Mouse (Mus musculus): ENCODE measurements around the gene Ggt6. TPM values are rescaled to one million over a fixed set of nuclear protein-coding genes. Genes with fewer than 3 reads are reported as not detected.

Ggt6 gene
- polyA plus RNA-seq, 1 experiment from 2014 or later = not detected

GRCm38 (mm10) chr11:72461500-72461981 is 26.2 kb downstream of the Ggt6 start:
- peaks cover 7% of the 10 kb centered on the region; the same call in 1 of the 2 replicates for H3K36me3 ChIP-seq (ENCODE audit: control insufficient read depth, insufficient read depth, low read length)
- WGBS = 72% methylated on average over 5 of the region's 5 CpGs
- no peak for ATAC-seq

GRCm38 (mm10) chr11:72464821-72465220 is 29.5 kb downstream of the Ggt6 start:
- DNase-seq (ENCODE audit: low spot score) (no peak), ATAC-seq (no peak)
- Histone ChIP-seq H3K4me3 (ENCODE audit: low read depth, low read length) (no peak overlapping the region), H3K36me3 (ENCODE audit: control insufficient read depth, insufficient read depth, low read length) (no peaks in the 10 kb centered on the region), H3K27ac (ENCODE audit: low read depth, low read length) (no peak overlapping the region), H3K9ac (ENCODE audit: low read length) (no peak overlapping the region), H3K4me1 (ENCODE audit: control insufficient read depth, insufficient read depth, low read length) (peaks cover 6% of the 10 kb centered on the region; the same call in 1 of the 2 replicates), H3K9me3 (replicated peaks; ENCODE audit: control insufficient read depth, low read length) (no peaks in the 10 kb centered on the region), H3K27me3 (replicated peaks; ENCODE audit: control insufficient read depth, insufficient read depth, low read length) (no peaks in the 10 kb centered on the region), H3K4me2 (ENCODE audit: low read length) (no peak overlapping the region)
- WGBS = 43% methylated on average over 3 of the region's 3 CpGs

More at GRCm38 (mm10) chr11:72461500-72461981, 26.2 kb downstream of the Ggt6 start:
- Histone ChIP-seq H3K9ac (ENCODE audit: low read length) (no peak overlapping the region), H3K4me1 (ENCODE audit: control insufficient read depth, insufficient read depth, low read length) (no peaks in the 10 kb centered on the region), H3K4me3 (ENCODE audit: low read depth, low read length) (no peak overlapping the region), H3K27ac (ENCODE audit: low read depth, low read length) (no peak overlapping the region), H3K27me3 (replicated peaks; ENCODE audit: control insufficient read depth, insufficient read depth, low read length) (no peaks in the 10 kb centered on the region), H3K4me2 (ENCODE audit: low read length) (no peak overlapping the region), H3K9me3 (replicated peaks; ENCODE audit: control insufficient read depth, low read length) (no peaks in the 10 kb centered on the region)
- DNase-seq (ENCODE audit: low spot score) = no peak

- Histone ChIP-seq H3K4me2 (ENCODE audit: low read length) (no peak overlapping the region), H3K27ac (ENCODE audit: low read depth, low read length) (no peak overlapping the region), H3K9ac (ENCODE audit: low read length) (no peak overlapping the region), H3K27me3 (replicated peaks; ENCODE audit: control insufficient read depth, insufficient read depth, low read length) (no peaks in the 10 kb centered on the region), H3K4me3 (ENCODE audit: low read depth, low read length) (no peak overlapping the region), H3K36me3 (ENCODE audit: control insufficient read depth, insufficient read depth, low read length) (no peaks in the 10 kb centered on the region), H3K9me3 (replicated peaks; ENCODE audit: control insufficient read depth, low read length) (no peaks in the 10 kb centered on the region), H3K4me1 (ENCODE audit: control insufficient read depth, insufficient read depth, low read length) (peaks cover 6% of the 10 kb centered on the region; the same call in 1 of the 2 replicates)
- 84% methylated on average over 11 of the region's 11 CpGs for WGBS
- DNase-seq (ENCODE audit: low spot score) (no peak), ATAC-seq (no peak)
Observed at GRCm38 (mm10) chr11:72465978-72466693, 30.8 kb downstream of the Ggt6 start.

GRCm38 (mm10) chr11:72466694-72467507 is 31.6 kb downstream of the Ggt6 start:
- Histone ChIP-seq H3K27ac (ENCODE audit: low read depth, low read length) (no peak overlapping the region), H3K36me3 (ENCODE audit: control insufficient read depth, insufficient read depth, low read length) (no peaks in the 10 kb centered on the region), H3K9me3 (replicated peaks; ENCODE audit: control insufficient read depth, low read length) (no peaks in the 10 kb centered on the region), H3K4me1 (ENCODE audit: control insufficient read depth, insufficient read depth, low read length) (peaks cover 6% of the 10 kb centered on the region; the same call in 1 of the 2 replicates), H3K4me3 (ENCODE audit: low read depth, low read length) (no peak overlapping the region), H3K27me3 (replicated peaks; ENCODE audit: control insufficient read depth, insufficient read depth, low read length) (no peaks in the 10 kb centered on the region), H3K4me2 (ENCODE audit: low read length) (no peak overlapping the region), H3K9ac (ENCODE audit: low read length) (no peak overlapping the region)
- ATAC-seq (no peak), DNase-seq (ENCODE audit: low spot score) (no peak)
- 71% methylated on average over 11 of the region's 11 CpGs for WGBS

GRCm38 (mm10) chr11:72468525-72468924 is 33.2 kb downstream of the Ggt6 start:
- peaks cover 6% of the 10 kb centered on the region; the same call in 1 of the 2 replicates for H3K4me1 ChIP-seq (ENCODE audit: control insufficient read depth, insufficient read depth, low read length)
- H3K4me2 ChIP-seq (ENCODE audit: low read length) = no peak overlapping the region
- H3K27ac ChIP-seq (ENCODE audit: low read depth, low read length) = no peak overlapping the region
- no peaks in the 10 kb centered on the region for H3K9me3 ChIP-seq (replicated peaks; ENCODE audit: control insufficient read depth, low read length)
- H3K27me3 ChIP-seq (replicated peaks; ENCODE audit: control insufficient read depth, insufficient read depth, low read length) = no peaks in the 10 kb centered on the region
- 72% methylated on average over 5 of the region's 5 CpGs for WGBS
- H3K9ac ChIP-seq (ENCODE audit: low read length) = no peak overlapping the region
- no peak overlapping the region for H3K4me3 ChIP-seq (ENCODE audit: low read depth, low read length)
- ATAC-seq = no peak
- no peak for DNase-seq (ENCODE audit: low spot score)
- H3K36me3 ChIP-seq (ENCODE audit: control insufficient read depth, insufficient read depth, low read length) = no peaks in the 10 kb centered on the region

GRCm38 (mm10) chr11:72469217-72469616 is 33.9 kb downstream of the Ggt6 start:
- Histone ChIP-seq H3K9me3 (replicated peaks; ENCODE audit: control insufficient read depth, low read length) (no peaks in the 10 kb centered on the region), H3K4me1 (ENCODE audit: control insufficient read depth, insufficient read depth, low read length) (peaks cover 6% of the 10 kb centered on the region; the same call in 1 of the 2 replicates), H3K27ac (ENCODE audit: low read depth, low read length) (no peak overlapping the region), H3K4me2 (ENCODE audit: low read length) (no peak overlapping the region), H3K27me3 (replicated peaks; ENCODE audit: control insufficient read depth, insufficient read depth, low read length) (no peaks in the 10 kb centered on the region), H3K9ac (ENCODE audit: low read length) (no peak overlapping the region), H3K36me3 (ENCODE audit: control insufficient read depth, insufficient read depth, low read length) (no peaks in the 10 kb centered on the region), H3K4me3 (ENCODE audit: low read depth, low read length) (no peak overlapping the region)
- 33% methylated on average over 5 of the region's 5 CpGs for WGBS
- ATAC-seq = peak; percentile 70; the same call in 1 of the 2 replicates
- peak; percentile 71 for DNase-seq (ENCODE audit: low spot score)

GRCm38 (mm10) chr11:72470004-72470403 is 34.7 kb downstream of the Ggt6 start:
- WGBS = 75% methylated on average over 4 of the region's 4 CpGs
- DNase-seq (ENCODE audit: low spot score) (no peak), ATAC-seq (no peak)
- Histone ChIP-seq H3K4me1 (ENCODE audit: control insufficient read depth, insufficient read depth, low read length) (peaks cover 6% of the 10 kb centered on the region; the same call in 1 of the 2 replicates), H3K9me3 (replicated peaks; ENCODE audit: control insufficient read depth, low read length) (no peaks in the 10 kb centered on the region), H3K36me3 (ENCODE audit: control insufficient read depth, insufficient read depth, low read length) (no peaks in the 10 kb centered on the region), H3K4me2 (ENCODE audit: low read length) (no peak overlapping the region), H3K27me3 (replicated peaks; ENCODE audit: control insufficient read depth, insufficient read depth, low read length) (no peaks in the 10 kb centered on the region), H3K27ac (ENCODE audit: low read depth, low read length) (no peak overlapping the region), H3K4me3 (ENCODE audit: low read depth, low read length) (no peak overlapping the region), H3K9ac (ENCODE audit: low read length) (no peak overlapping the region)

GRCm38 (mm10) chr11:72471381-72471780 is 36.1 kb downstream of the Ggt6 start:
- 84% methylated on average over 6 of the region's 6 CpGs for WGBS
- H3K27me3 ChIP-seq (replicated peaks; ENCODE audit: control insufficient read depth, insufficient read depth, low read length) = no peaks in the 10 kb centered on the region
- peaks cover 6% of the 10 kb centered on the region; the same call in 1 of the 2 replicates for H3K4me1 ChIP-seq (ENCODE audit: control insufficient read depth, insufficient read depth, low read length)

More at GRCm38 (mm10) chr11:72471381-72471780, 36.1 kb downstream of the Ggt6 start:
- H3K9ac ChIP-seq (ENCODE audit: low read length) = no peak overlapping the region
- H3K36me3 ChIP-seq (ENCODE audit: control insufficient read depth, insufficient read depth, low read length) = no peaks in the 10 kb centered on the region
- H3K4me3 ChIP-seq (ENCODE audit: low read depth, low read length) = no peak overlapping the region
- DNase-seq (ENCODE audit: low spot score) (no peak), ATAC-seq (no peak)
- no peaks in the 10 kb centered on the region for H3K9me3 ChIP-seq (replicated peaks; ENCODE audit: control insufficient read depth, low read length)
- H3K27ac ChIP-seq (ENCODE audit: low read depth, low read length) = no peak overlapping the region
- H3K4me2 ChIP-seq (ENCODE audit: low read length) = no peak overlapping the region
